Mouse (Mus musculus) heart, adult 18-20 months (tissue): Measurements from ENCODE around the gene Slc25a42. TPM values are rescaled to one million over a fixed set of nuclear protein-coding genes. Genes with fewer than 3 reads are reported as not detected.

Experiments used
- DNase-seq, 2 experiments: peaks; one replicate each; pipeline ENCODE4 v3.0.0; 2021 to 2022; ENCODE audit warnings: mixed read lengths in 1 of 2
- total RNA-seq, 2 experiments: library from RNA; stranded (reverse); gene quantifications; 2 replicates each; pipeline ENCODE4 v1.2.3; 2021

Slc25a42 gene
- total RNA-seq, 2 experiments from 2014 or later: 53.5 to 54.8 TPM

DNA sequence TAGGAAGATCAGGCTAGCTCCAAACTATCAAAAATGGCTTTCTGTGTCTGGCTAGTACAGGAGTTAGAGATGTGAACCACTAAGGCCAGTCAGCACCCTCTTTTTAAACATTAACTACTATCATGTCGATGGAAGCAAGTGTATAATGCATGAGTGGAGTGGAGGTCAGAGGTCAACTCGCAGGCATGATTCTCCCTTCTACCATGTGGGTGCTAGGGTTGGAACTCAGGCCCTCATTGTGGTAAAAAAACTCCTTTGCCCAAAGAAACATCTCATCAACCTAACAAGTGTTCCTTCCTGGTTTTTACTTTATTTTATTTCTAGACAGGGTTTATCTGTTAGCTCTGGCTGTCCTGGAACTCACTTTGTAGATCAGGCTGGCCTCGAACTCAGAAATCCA is 41.4 kb downstream of the Slc25a42 start:
- no peak for DNase-seq

DNA sequence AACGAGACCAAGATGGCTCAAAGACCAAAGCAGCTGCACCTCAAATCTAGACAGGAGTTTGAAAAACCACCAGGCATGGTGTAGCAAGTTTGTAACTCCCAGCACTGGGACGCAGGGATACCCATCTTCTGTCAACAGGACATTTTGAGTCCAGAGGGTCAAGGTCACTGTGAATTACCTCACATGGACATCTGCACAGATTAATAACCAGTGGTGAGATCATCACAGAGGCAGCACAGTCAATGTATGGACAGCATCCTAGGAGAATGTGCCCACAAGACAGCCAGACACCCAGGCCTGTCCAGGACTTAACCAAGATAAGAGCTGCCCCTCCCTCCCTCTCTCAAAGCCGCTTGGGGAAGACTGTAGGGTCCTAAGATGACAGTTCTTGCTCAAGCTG is 42.0 kb downstream of the Slc25a42 start:
- no peak for DNase-seq

DNA sequence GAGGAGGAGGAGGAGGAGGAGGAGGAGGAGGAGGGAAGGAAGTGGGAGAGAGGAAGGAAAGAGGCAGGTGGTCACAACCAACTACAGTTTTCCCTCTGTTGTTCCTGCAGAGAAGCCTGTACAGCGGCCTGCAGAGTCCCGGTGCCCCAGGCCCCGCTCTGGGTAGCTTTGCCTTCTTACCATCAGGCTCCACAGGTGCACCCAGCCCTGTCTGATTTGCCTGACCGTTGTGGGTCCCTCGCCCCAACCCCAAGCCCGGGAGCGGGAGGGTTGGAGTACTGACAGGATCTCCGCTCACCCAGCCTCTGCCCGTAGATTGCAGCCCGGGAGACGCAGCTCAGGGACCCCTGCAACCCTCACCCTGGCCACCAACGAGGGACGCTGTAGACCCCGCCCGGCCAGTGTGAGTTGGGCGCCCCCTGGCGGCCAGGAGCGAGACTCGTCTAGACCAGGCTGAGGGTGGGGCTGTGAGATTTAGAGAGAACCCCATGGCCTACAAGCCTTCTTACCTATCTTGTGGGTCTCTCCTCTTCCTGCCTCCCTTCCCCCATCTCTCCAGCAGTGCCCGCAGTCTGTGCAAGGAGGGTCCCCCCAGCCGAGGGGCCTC is 45.5 kb downstream of the Slc25a42 start:
- DNase-seq: peak; percentile 48 to 76

DNA sequence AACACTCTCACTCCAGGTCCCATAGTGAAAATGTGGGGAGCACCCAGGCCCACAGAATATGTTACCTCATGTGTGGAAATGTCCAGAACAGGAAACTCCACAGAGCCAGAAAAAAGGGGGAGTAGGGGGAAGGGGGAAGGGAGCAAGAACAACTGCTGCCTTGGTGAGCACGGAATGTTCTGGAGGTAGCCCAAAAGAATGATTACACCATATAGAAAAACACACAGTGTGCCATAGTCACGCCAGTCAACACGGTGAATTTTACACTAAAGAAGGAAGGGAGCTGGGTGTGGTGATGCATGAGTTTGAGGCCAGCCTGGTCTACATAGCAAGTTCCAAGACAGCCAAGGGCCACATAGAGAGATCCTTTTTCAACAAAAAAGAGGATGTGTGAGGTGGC is 48.8 kb downstream of the Slc25a42 start:
- DNase-seq: no peak

DNA sequence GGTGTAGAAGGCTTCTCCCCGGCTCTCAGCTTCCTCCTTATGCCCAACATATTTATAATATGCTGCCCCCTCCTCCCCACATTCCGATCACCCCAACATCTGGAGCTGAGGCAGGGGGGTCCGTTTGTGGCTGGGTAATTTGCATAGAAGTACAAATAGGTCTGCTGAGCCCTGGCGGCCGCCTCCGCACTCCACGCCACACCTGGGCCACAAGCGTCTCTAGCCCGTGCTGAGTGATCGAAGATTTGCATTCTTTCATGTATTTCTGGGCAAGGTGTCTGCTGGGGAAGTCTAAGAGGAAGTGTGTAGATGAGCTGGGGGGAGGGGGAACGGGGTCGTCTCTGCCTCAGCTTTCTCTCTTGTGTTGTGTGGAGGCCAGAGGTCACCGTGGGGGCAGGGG is 52.1 kb downstream of the Slc25a42 start:
- no peak for DNase-seq

DNA sequence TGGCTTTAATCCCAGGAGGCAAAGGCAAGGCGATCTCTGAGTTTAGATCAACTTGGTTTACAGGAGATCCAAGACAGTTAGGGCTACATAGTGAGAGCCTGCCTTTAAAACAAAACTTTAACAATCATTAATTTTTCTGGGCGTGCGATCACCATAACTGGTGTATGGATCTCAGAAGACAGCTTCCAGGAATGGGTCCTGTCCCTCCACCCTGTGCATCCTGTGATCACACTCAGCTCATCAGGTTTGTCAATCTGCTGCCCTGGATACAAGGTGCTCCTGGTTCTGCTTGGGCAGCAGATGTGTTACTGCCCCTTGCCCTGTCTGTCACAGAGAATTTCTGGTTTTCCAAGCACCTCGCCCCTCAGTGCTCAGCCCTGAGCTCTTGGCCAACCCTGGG is 52.9 kb downstream of the Slc25a42 start:
- DNase-seq: no peak

DNA sequence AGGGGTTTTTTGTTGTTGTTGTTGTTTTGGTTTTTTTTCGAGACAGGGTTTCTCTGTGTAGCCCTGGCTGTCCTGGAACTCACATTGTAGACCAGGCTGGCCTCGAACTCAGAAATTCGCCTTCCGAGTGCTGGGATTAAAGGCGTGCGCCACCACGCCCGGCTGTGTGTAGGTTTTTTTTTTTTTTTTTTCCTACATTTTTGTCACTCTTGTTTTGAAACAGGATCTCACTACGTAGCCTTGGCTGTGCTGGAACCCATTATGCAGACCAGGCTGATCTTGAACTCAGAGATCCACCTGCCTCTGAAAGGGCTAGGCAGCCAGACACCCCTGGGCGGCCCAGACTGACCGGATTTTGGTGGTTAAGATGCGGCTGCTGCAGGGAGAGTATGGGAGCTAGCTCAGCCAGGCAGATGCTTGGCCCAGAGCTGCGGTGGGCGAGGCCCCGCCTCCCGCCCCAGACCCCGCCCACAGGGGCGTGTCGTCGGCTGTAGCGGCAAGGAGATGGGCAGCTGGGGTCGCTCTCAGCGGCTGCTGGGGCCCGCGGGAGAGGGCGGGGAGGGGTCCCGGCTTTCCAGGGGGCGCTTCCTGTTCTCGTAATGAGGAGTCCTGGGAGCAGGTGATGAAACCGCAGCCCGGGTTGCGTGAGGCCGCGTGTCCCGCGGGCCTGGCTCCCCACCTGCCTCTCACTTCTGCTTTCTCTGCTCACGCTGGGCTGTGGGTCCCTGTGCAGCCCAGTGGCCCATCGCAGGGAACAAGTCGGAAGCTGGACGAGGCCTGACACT is 53.8 kb downstream of the Slc25a42 start:
- peak; percentile 64 to 69 for DNase-seq

DNA sequence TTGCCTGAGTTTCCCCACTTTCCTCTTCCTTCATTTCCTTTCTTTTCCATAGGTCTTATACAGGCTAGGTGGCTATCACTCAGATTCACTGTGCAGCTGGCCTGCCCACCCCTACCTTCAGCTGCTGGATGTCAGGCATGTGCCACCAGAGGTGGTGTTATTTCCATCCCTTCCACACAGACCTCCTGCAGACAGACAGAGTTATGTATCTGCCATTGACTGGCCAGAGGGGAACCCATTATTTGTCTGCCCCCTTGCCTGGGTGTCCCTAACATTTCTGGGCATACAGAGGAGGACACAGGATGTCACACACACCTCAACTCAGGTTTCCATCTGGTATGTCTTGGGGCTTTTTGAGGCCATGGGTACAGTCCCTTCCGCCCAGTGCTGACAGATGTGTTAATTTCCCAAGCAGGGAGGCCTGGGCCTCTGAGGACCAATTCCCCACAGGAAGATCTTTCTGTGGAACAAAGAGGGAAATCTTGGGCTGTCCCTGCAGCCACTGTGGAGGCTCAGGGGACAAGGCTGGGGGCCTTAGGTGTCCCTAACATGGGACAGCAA is 54.8 kb downstream of the Slc25a42 start:
- no peak for DNase-seq

DNA sequence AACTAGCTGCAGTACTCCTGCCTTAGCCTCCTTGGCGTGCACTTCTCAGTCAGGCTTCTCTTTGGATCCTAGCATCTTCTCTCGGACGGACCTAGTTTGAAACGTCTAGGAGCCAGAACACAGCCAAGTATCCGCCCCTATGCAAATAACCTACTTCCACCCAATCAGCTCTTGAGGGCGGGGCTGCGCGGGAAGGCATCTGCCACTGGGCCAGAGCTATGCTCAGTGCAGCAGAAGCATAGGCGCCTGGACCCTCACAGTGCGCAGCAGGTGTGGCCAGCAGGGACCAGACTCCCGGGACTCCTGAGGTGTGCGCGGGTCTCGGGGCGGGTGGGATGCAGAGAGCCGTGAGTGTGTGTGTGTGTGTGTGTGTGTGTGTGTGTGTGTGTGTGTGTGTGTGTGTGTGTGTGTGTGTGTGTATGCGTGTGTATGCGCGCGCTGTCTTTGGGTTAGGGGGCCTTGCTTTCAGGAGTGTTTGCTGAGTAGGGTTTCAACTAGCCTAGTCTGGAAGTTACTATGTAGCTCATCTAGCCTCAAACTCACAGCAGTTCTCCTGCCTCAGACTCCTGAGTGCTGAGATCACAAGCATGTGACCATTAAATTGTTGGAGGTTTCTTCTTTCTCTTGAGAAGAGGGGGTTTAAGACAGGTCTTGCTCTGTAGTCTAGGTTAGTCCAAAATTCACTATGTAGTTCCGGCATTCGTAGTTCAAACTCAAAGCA is 59.4 kb downstream of the Slc25a42 start:
- DNase-seq: peak; percentile 51 to 67

DNA sequence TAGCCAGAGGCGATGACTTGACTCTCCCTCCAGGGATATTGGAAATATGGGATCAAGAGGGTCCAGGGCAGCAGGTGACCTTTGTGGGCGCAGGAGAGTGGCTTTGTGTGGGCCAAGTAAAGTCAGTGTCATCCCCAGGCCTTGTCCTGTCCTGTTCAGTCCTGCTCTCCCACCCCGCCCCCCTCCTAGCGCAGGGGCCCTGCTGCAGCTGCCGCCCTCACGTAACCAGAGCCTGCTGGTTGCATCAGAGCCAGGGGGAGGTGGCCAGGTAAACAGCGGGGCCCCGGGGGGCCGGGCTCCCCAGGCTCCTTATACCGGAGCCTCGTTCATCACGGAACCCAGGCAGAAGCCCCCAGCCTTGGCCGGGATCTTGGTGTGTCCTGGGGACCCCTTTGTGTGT is 61.9 kb downstream of the Slc25a42 start:
- no peak for DNase-seq

DNA sequence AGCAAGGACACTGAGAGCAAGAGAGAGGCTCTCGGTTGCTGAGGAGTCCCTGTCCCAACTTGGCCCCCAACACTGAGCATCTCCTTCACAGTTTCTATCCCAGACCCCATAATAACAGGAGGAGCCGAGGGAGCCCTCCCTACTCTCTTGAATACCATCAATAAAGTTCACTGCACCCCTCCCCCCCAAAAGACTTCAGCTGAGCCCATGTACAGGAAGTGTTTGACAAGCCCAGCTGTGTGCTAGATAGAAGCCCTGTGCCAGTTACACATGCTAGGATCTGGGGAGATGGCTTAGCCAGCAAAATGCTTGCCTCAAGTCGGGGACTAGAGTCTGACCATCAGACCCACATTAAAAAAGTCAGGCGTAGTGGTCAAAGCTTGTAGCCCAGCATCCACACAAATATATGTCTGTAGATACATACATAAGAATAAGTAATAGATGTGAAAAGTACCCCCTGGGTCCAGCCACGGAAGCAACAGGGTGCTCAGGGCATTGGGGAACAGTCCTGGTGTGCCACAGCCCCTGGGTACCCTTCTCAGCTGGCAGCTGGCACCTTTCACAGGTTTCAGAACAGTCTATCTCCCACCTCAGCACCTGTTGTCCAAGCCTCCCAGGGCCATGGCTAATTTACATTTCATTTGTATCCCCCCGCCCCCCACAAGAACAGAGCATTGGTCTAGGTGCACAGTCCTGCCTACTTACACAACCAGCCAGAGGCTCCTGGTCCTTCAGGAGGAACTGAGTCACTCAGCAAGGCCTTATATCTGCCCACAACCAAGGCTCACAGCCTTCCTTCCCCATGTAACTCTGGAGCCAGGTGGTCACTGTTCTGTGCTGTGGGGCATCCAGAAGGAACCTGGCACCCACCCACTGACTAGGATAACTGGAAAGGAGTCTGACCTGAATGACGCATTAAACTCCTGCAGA is 64.2 kb downstream of the Slc25a42 start:
- DNase-seq: no peak

DNA sequence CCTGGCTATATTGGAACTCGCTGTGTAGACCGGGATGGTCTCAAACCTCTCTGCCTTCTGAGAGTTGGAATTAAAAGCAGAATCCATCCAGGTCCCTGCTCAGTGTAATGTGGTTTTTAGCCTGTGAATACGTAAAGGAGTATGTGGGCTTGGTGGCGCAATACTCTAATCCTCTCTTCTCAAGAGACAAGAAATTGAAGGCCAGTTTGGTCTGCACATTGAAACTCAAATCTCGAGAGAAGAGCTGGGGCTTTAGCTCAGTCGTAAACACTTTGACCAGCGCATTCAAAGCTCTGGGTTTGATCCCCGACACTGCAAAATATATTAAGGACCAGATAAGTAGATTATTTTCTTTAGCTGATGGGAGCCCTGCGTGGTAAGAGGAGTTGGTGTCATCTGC is 72.1 kb downstream of the Slc25a42 start:
- no peak for DNase-seq

DNA sequence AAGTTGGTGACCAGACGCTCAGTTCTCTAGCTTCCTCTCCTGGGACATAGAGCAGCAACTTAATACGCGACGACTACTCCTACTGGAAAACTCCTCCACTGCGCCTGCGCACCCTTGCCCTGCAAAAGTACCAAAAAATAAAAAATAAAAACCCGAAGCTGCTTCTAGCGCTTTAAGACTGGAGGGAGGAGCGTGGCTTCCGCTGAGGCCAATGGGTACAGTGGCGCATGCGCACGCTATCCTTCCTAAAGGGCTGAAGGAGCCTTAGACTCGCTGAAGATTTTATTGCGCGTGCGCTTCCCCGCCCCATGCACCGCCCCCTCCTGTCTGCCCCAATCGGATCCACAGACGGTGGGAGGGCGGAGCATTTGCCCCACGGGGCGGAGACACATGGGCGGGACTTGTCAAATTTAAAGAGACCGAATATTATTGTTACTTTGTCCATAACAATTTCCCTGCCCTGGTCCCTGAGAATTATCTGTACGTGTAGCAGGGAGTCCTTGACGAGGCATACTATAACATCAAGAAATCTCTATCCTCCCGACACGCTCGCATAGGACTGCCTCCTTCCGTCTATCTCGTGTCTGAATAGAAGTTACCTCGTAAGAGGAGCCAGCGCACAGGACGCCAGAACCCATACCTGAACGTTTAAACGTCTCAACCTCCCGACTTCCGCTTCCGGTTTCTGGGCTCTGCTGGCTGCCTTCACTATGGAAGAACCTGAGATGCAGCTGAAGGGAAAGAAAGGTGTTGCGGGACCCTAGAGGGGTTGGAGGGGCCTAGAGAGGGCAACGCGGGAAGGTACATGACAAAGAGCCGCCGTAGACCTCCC is 72.9 kb downstream of the Slc25a42 start, which contains the start of the genes Rfxank, Borcs8 and Mef2b:
Gene Rfxank, minus strand, starts transcription at position 129 of the 832 bp plus-strand sequence.
Gene Borcs8, plus strand, starts transcription at position 474 of the 832 bp plus-strand sequence.
Gene Mef2b, plus strand, starts transcription at position 686 of the 832 bp plus-strand sequence.
- DNase-seq: peak; percentile 99

DNA sequence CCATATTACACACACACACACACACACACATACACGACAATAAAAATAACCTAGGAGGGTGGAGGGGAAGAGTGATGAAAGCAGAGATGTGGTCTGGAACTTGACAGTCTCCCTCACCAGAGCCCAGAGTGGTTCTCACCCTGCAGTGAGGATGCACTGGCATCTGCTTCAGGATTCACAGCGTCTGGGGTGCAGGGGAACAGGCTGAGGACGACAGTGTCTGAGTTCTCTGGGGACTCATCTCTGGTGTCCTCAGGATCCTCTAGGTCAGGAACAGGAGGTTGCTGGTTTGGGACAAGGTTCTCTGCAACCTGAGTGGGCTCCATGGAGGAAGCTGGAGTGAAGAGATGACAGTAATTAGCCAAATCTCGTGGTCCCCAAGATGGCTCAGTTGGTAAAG is 74.2 kb downstream of the Slc25a42 start:
- no peak for DNase-seq

DNA sequence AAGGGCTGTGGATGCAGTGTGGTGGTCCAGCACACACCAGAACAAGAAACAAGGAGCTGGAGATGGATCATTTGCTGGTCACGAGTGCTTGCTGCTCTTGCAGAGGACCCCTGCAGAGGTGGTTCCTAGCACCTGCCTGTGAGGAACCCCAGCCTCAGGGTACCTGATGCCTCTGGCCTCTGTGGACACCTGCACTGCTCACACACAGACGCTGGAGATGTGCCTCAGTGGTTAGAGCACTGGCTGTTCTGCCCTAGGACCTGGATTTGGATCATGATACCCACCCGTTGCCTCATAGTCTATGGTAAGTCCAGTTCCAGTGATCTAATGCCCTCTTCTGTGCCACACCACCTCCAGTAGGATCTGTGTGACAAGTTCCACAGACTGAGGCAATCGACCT is 75.5 kb downstream of the Slc25a42 start:
- no peak for DNase-seq

DNA sequence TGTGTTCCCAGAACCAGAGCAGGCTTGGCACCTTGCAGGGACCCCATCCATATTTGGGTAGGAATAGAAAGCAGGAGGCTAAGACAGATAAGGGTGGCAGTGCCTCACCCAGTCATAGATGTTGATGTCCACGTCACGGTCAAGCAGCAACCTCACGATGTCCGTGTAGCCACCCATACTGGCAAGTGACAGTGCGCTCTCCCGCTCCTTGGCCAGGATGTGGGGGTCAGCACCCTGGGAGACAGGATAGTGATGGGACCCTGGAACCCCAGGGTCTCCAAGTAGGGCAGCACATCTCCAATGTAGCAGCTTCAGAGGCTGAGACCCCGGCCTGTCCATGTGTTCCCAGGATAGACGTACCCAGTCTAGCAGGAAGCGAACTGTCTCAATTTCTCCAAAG is 77.2 kb downstream of the Slc25a42 start:
- DNase-seq: peak in 1 of 2 experiments; percentile 22
